Mouse (Mus musculus): ENCODE measurements around the gene Crb2. TPM values are rescaled to one million over a fixed set of nuclear protein-coding genes. Genes with fewer than 3 reads are reported as not detected.

Gene Crb2
- polyA plus RNA-seq (2014; fragmentation: Nextera tagmentation; extraction: Ambion mirVana) = 1.5 and 1.8 TPM in 2 replicates

DNA sequence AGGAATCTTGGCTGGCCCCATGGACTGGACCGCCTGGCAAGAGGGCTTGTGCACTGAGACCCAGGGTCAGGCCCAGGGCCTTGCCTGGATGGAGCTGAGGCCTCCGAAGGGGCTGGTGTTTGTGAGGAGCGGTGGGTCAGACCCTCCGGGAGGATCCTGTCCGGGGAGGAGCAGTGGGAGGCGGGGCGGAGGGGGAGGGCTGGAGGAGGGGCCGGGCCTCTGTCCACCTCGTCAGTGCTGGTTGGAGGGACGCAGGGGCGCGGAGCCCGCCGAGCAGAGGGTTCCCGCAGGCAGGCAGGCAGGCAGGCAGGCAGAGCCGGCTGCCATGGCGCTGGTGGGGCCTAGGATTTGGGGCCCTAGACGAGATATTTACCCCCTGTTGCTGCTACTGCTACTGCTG, at the start of gene Crb2:
Gene Crb2 (plus strand): TSS at position 234 of the 400 bp plus-strand sequence.
- Histone ChIP-seq H3K9ac (peak within 1 kb of the TSS; percentile 30; the same call in 1 of the 2 replicates), H3K9me3 (ENCODE audit: low read depth, low read length) (no peaks in the 10 kb centered on the region), H3K27me3 (ENCODE audit: insufficient read depth, low read length) (no peaks in the 10 kb centered on the region), H3K4me1 (ENCODE audit: insufficient read depth) (no peaks in the 10 kb centered on the region), H3K27ac (ENCODE audit: low read depth) (no peak within 1 kb of the TSS), H3K4me2 (peak within 1 kb of the TSS; percentile 58), H3K4me3 (ENCODE audit: low read depth, low read length) (peak within 1 kb of the TSS; percentile 28), H3K36me3 (ENCODE audit: insufficient read depth) (no peaks in the 10 kb centered on the region)
- ATAC-seq (ENCODE audit: insufficient read depth) = peak; percentile 27
- TF ChIP-seq CTCF (IDR thresholded peaks at IDR 0.05; ENCODE audit: low read depth) = no peak
- WGBS = 5% methylated on average over 18 of the region's 18 CpGs
- DNase-seq = peak; percentile 60

DNA sequence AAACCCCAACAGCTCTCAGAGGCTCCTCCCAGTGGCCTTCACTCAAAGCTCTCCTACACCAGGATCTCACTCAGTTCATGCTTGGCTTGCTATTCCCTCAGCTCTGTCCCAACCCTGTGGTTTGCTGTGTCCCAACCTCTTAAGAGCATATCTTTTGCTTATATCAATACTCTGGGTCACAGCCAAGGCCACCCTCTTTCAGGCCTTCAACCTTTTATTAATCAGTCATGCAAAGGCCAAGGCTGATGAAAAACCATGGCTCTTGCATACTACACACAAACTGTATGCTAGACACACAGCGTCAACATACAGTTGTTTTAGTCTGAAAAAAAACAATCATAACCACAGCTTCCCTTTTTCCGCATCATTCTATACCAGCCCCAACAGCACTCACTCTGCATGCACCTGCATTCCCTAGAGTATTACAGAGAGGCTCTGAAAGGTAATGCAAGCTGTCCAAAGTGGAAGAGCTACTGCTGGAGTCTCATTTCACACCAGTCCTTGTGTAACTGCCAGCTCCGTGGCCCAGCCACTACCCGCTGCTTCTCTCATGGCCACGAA, 44.7 kb upstream of the Crb2 start:
- DNase-seq = no peak
- no peak overlapping the region for H3K9ac ChIP-seq
- H3K27me3 ChIP-seq (ENCODE audit: insufficient read depth, low read length) = no peaks in the 10 kb centered on the region
- peaks cover 7% of the 10 kb centered on the region; the same call in 1 of the 2 replicates for H3K4me1 ChIP-seq (ENCODE audit: insufficient read depth)
- H3K36me3 ChIP-seq (ENCODE audit: insufficient read depth) = no peaks in the 10 kb centered on the region
- no peak overlapping the region for H3K4me3 ChIP-seq (ENCODE audit: low read depth, low read length)
- no peaks in the 10 kb centered on the region for H3K9me3 ChIP-seq (ENCODE audit: low read depth, low read length)
- no peak overlapping the region for H3K4me2 ChIP-seq
- no peak for TF ChIP-seq CTCF (IDR thresholded peaks at IDR 0.05; ENCODE audit: low read depth)
- no peak overlapping the region for H3K27ac ChIP-seq (ENCODE audit: low read depth)
- no peak for ATAC-seq (ENCODE audit: insufficient read depth)
- 81% methylated on average over 5 of the region's 5 CpGs for whole genome bisulfite sequencing

DNA sequence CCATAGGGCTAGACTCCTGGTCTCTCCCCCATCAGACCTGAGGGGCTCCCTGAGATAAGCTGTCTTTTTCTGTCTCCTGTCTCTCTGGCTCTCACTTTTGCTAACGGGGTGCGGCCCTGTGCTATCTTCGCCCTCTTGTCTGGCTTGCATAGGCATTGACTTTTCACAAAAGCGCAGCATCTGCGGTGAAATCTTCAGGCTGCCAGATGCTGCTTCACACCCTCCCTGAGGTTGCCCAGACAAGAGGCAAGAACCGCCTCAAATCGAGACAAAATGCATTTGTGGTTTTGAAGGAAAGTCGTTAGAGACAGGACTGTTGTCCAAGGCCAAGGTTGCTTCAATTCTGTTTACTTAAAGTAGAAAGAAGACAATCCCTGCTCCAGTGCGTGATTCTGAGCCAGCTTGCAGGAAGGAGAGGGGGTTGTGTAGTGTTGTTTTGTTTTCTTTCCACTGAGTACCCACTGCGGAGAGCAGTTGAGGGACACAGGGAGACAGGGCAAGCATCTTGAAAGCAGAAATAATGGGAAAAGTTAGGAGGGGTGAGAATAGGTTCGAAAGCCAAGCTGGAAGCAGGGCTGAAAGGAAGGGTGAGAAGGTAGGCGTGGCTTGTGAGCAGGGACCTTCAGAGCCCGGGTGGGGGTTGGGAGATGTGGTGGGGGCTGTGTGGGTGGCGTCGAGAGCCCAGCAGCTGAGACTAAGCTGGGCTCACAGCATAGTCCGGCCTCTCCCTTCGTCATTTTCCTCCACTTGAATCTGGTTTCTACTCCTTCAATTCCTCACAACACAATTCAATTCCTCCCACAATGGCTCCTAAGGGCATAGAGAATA, 40.9 kb upstream of the Crb2 start:
- DNase-seq = peak; percentile 59
- Histone ChIP-seq H3K4me2 (peak overlapping the region; percentile 53), H3K9ac (peak overlapping the region; percentile 6; the same call in 1 of the 2 replicates)

DNA sequence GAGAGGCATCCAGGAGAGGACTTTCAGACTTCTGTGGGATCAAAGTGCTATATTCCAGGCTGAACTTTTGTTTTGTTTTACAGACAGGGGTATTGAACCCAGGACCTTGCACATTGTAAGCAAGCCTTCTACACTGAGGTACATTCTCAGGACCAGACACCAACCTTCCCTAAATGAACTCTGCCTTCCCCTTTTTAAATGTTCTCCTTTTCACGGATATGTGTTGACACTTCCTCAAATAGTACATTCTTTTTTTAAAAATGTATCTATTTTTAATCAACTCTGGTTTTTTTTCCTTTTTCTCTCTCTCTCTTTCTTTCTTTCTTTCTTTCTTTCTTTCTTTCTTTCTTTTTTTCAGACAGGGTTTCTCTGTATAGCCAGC, 40.3 kb upstream of the Crb2 start:
- no peaks in the 10 kb centered on the region for H3K27me3 ChIP-seq (ENCODE audit: insufficient read depth, low read length)
- DNase-seq = no peak
- no peak for ATAC-seq (ENCODE audit: insufficient read depth)
- H3K4me3 ChIP-seq (ENCODE audit: low read depth, low read length) = no peak overlapping the region
- WGBS = 35% methylated on average over 1 of the region's 1 CpGs
- H3K27ac ChIP-seq (ENCODE audit: low read depth) = no peak overlapping the region
- peak overlapping the region; percentile 53 for H3K4me2 ChIP-seq
- no peak for TF ChIP-seq CTCF (IDR thresholded peaks at IDR 0.05; ENCODE audit: low read depth)
- H3K9me3 ChIP-seq (ENCODE audit: low read depth, low read length) = no peaks in the 10 kb centered on the region
- H3K9ac ChIP-seq = peak overlapping the region; percentile 6; the same call in 1 of the 2 replicates
- H3K4me1 ChIP-seq (ENCODE audit: insufficient read depth) = peaks cover 7% of the 10 kb centered on the region; the same call in 1 of the 2 replicates
- H3K36me3 ChIP-seq (ENCODE audit: insufficient read depth) = no peaks in the 10 kb centered on the region

More for the DNA sequence above, 40.9 kb upstream of the Crb2 start:
- peak; percentile 83 for ATAC-seq (ENCODE audit: insufficient read depth)
- no peaks in the 10 kb centered on the region for H3K36me3 ChIP-seq (ENCODE audit: insufficient read depth)
- TF ChIP-seq CTCF (IDR thresholded peaks at IDR 0.05; ENCODE audit: low read depth) = no peak
- H3K27ac ChIP-seq (ENCODE audit: low read depth) = no peak overlapping the region
- no peaks in the 10 kb centered on the region for H3K27me3 ChIP-seq (ENCODE audit: insufficient read depth, low read length)
- no peaks in the 10 kb centered on the region for H3K9me3 ChIP-seq (ENCODE audit: low read depth, low read length)
- peaks cover 7% of the 10 kb centered on the region; the same call in 1 of the 2 replicates for H3K4me1 ChIP-seq (ENCODE audit: insufficient read depth)
- WGBS = 10% methylated on average over 17 of the region's 17 CpGs
- no peak overlapping the region; the same call in 1 of the 2 replicates for H3K4me3 ChIP-seq (ENCODE audit: low read depth, low read length)

DNA sequence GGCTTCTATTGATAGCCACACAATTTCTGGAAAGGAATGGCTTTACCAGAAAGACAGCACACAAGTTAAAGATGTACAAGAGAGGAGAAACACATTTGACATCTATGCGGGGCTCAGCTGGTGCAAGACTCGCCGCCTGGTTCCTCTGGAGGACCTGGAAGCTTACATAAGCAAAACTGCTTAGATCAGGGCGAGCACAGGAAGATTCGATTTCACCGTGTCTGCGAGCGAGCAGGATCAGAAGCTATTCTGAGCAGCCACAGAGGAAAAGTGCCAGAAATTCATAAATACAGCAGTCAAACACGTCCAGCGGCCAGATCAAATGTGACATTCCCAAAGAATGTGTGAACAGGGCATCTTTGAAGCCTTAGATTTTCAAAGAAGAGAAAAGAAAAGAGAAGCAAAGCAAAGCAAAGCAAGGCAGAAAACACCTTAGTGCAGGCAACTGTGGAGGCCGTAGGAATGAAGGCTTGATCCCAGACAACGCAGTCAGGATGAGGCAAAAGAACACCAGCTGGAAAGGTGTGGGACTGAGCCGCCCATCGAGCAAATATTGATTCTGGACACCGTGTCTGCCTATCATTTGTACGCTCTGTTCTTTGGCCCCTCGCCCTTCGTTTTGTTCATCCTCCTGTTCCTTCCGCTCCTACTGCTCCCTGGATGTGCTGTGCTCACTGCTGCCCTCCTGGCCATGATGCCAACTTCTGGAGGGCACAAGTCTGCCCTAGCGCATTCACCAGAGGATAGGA, 34.1 kb upstream of the Crb2 start:
- DNase-seq (no peak), ATAC-seq (ENCODE audit: insufficient read depth) (no peak)
- peak; percentile 11; the same call in 1 of the 2 replicates for TF ChIP-seq CTCF (IDR thresholded peaks at IDR 0.05; ENCODE audit: low read depth)
- WGBS = 40% methylated on average over 20 of the region's 20 CpGs
- Histone ChIP-seq H3K36me3 (ENCODE audit: insufficient read depth) (no peaks in the 10 kb centered on the region), H3K27ac (ENCODE audit: low read depth) (no peak overlapping the region), H3K27me3 (ENCODE audit: insufficient read depth, low read length) (no peaks in the 10 kb centered on the region), H3K4me2 (no peak overlapping the region), H3K4me1 (ENCODE audit: insufficient read depth) (no peaks in the 10 kb centered on the region), H3K9ac (no peak overlapping the region), H3K9me3 (ENCODE audit: low read depth, low read length) (no peaks in the 10 kb centered on the region), H3K4me3 (ENCODE audit: low read depth, low read length) (no peak overlapping the region)

DNA sequence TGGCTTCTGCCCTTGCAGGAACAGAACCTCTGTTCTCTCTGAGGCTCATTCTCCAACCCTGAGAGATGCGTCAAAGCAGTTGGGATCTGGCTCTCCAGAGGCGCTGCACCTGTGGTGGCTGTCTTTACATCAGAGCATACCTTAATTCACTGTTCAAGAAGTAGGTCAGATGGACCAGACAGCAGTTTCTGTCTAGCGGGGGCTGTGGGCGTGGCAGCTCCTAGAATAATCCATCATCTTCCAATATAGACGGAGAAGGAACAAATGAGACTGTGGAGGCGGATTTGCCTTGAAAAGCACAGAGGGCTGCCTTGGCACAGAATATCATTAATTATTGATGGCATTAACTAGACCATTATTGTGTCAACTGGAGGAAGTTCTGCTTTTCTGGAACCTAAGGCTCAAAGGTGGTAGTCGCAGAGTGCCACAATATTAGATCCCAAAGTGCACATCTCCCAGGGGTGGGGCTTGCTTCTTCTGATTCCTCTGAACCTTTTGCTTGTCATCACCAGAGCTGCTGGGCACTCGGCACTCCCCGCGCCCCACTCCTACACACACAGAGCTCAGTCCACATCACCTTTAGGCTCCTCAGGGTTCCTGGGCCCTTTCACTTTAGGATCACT, 31.2 kb upstream of the Crb2 start:
- TF ChIP-seq CTCF (IDR thresholded peaks at IDR 0.05; ENCODE audit: low read depth) = no peak
- Histone ChIP-seq H3K36me3 (ENCODE audit: insufficient read depth) (no peaks in the 10 kb centered on the region), H3K27me3 (ENCODE audit: insufficient read depth, low read length) (no peaks in the 10 kb centered on the region), H3K4me1 (ENCODE audit: insufficient read depth) (peaks cover 6% of the 10 kb centered on the region; the same call in 1 of the 2 replicates), H3K9me3 (ENCODE audit: low read depth, low read length) (no peaks in the 10 kb centered on the region), H3K9ac (no peak overlapping the region), H3K4me3 (ENCODE audit: low read depth, low read length) (no peak overlapping the region), H3K27ac (ENCODE audit: low read depth) (no peak overlapping the region), H3K4me2 (no peak overlapping the region)
- WGBS = 80% methylated on average over 10 of the region's 10 CpGs
- no peak for DNase-seq
- no peak for ATAC-seq (ENCODE audit: insufficient read depth)

All from lung, embryonic 14.5 days (tissue).